Mouse (Mus musculus): Measurements from ENCODE around the gene 2210017I01Rik. TPM values are rescaled to one million over a fixed set of nuclear protein-coding genes. Genes with fewer than 3 reads are reported as not detected.

2210017I01Rik gene
- polyA plus RNA-seq, 1 experiment, result not detected

GRCm38 (mm10) chr3:92568752-92569151, 38.5 kb downstream of the 2210017I01Rik start:
- TF ChIP-seq POLR2A (IDR thresholded peaks at IDR 0.05; ENCODE audit: low read depth, low read length), result no peak
- H3K4me3 ChIP-seq (ENCODE audit: extremely low read depth, insufficient read depth, insufficient read length), result no peak overlapping the region
- no peaks in the 10 kb centered on the region for H3K27me3 ChIP-seq (ENCODE audit: control insufficient read depth, insufficient read depth, low read length)
- no peaks in the 10 kb centered on the region for H3K36me3 ChIP-seq (ENCODE audit: control insufficient read depth, insufficient read depth, low read length)
- no peaks in the 10 kb centered on the region for H3K4me1 ChIP-seq (ENCODE audit: control insufficient read depth, insufficient read depth, insufficient read length)
- 87% methylated on average over 2 of the region's 2 CpGs for WGBS
- no peak for DNase-seq (ENCODE audit: low read depth in 1 of 2, low spot score in 2 of 2)
- no peak overlapping the region for H3K27ac ChIP-seq (ENCODE audit: insufficient read depth, low read length)

- H3K4me1 ChIP-seq (ENCODE audit: control insufficient read depth, insufficient read depth, insufficient read length), result no peaks in the 10 kb centered on the region
- no peak for DNase-seq (ENCODE audit: low read depth in 1 of 2, low spot score in 2 of 2)
These were observed 41.9 kb downstream of the 2210017I01Rik start for GRCm38 (mm10) chr3:92565418-92565817.

More at GRCm38 (mm10) chr3:92565418-92565817, 41.9 kb downstream of the 2210017I01Rik start:
- no peak overlapping the region for H3K4me3 ChIP-seq (ENCODE audit: extremely low read depth, insufficient read depth, insufficient read length)
- H3K27me3 ChIP-seq (ENCODE audit: control insufficient read depth, insufficient read depth, low read length), result no peaks in the 10 kb centered on the region
- H3K36me3 ChIP-seq (ENCODE audit: control insufficient read depth, insufficient read depth, low read length), result no peaks in the 10 kb centered on the region
- TF ChIP-seq POLR2A (IDR thresholded peaks at IDR 0.05; ENCODE audit: low read depth, low read length) (no peak), CTCF (IDR thresholded peaks at IDR 0.05; ENCODE audit: extremely low read depth, insufficient read depth, insufficient read length, insufficient replicate concordance) (no peak)
- H3K27ac ChIP-seq (ENCODE audit: insufficient read depth, low read length), result no peak overlapping the region

Other genes starting within 250 kb of the 2210017I01Rik start
- gene Sprr2f, start 242.3 kb downstream of the 2210017I01Rik start, polyA plus RNA-seq (2012; rRNA removed), result not detected in 2 replicates
- not detected in 2 replicates for gene Sprr2h, start 221.8 kb downstream of the 2210017I01Rik start, polyA plus RNA-seq (2012; rRNA removed)
- not detected in 2 replicates for gene Sprr2i, start 199.5 kb downstream of the 2210017I01Rik start, polyA plus RNA-seq (2012; rRNA removed)
- gene Sprr2j-ps, start 189.4 kb downstream of the 2210017I01Rik start, polyA plus RNA-seq (2012; rRNA removed), result not detected in 2 replicates
- gene Gm9774, start 178.1 kb downstream of the 2210017I01Rik start, polyA plus RNA-seq (2012; rRNA removed), result 3.5 and 6.0 TPM in 2 replicates
- not detected in 2 replicates for gene Sprr2k, start 174.9 kb downstream of the 2210017I01Rik start, polyA plus RNA-seq (2012; rRNA removed)
- gene Sprr1b, start 168.7 kb downstream of the 2210017I01Rik start, polyA plus RNA-seq (2012; rRNA removed), result not detected in 2 replicates
- not detected in 2 replicates for gene Sprr3, start 148.8 kb downstream of the 2210017I01Rik start, polyA plus RNA-seq (2012; rRNA removed)
- 0.15 TPM in 1 of 2 replicates, not detected in the other for gene Sprr1a, start 121.6 kb downstream of the 2210017I01Rik start, polyA plus RNA-seq (2012; rRNA removed)
- not detected in 2 replicates for gene Sprr4, start 107.0 kb downstream of the 2210017I01Rik start, polyA plus RNA-seq (2012; rRNA removed)
- not detected in 2 replicates for gene 2310046K23Rik, start 73.0 kb downstream of the 2210017I01Rik start, polyA plus RNA-seq (2012; rRNA removed)
- not detected in 2 replicates for gene Ivl, start 33.8 kb downstream of the 2210017I01Rik start, polyA plus RNA-seq (2012; rRNA removed)
- not detected in 2 replicates for gene Smcp, start 18.5 kb downstream of the 2210017I01Rik start, polyA plus RNA-seq (2012; rRNA removed)
- gene Lce6a, start 14.2 kb upstream of the 2210017I01Rik start, polyA plus RNA-seq (2012; rRNA removed), result not detected in 2 replicates
- gene Lce1a1, start 40.8 kb upstream of the 2210017I01Rik start, polyA plus RNA-seq (2012; rRNA removed), result not detected in 2 replicates
- gene Lce1b, start 49.4 kb upstream of the 2210017I01Rik start, polyA plus RNA-seq (2012; rRNA removed), result not detected in 2 replicates
- gene Lce1a2, start 62.8 kb upstream of the 2210017I01Rik start, polyA plus RNA-seq (2012; rRNA removed), result not detected in 2 replicates
- gene Lce1c, start 71.8 kb upstream of the 2210017I01Rik start, polyA plus RNA-seq (2012; rRNA removed), result not detected in 2 replicates
- not detected in 2 replicates for gene Lce1d, start 79.7 kb upstream of the 2210017I01Rik start, polyA plus RNA-seq (2012; rRNA removed)
- not detected in 2 replicates for gene Lce1e, start 101.6 kb upstream of the 2210017I01Rik start, polyA plus RNA-seq (2012; rRNA removed)
- not detected in 2 replicates for gene Lce1f, start 112.9 kb upstream of the 2210017I01Rik start, polyA plus RNA-seq (2012; rRNA removed)
- gene Gm38119, start 131.6 kb upstream of the 2210017I01Rik start, polyA plus RNA-seq (2012; rRNA removed), result not detected in 2 replicates
- not detected in 2 replicates for gene Lce1g, start 144.8 kb upstream of the 2210017I01Rik start, polyA plus RNA-seq (2012; rRNA removed)
- gene Lce1h, start 157.6 kb upstream of the 2210017I01Rik start, polyA plus RNA-seq (2012; rRNA removed), result not detected in 2 replicates
- not detected in 2 replicates for gene Lce1i, start 171.4 kb upstream of the 2210017I01Rik start, polyA plus RNA-seq (2012; rRNA removed)
- gene Lce1j, start 183.0 kb upstream of the 2210017I01Rik start, polyA plus RNA-seq (2012; rRNA removed), result not detected in 2 replicates
- gene Lce1k, start 200.4 kb upstream of the 2210017I01Rik start, polyA plus RNA-seq (2012; rRNA removed), result not detected in 2 replicates
- gene Kprp, start 219.8 kb upstream of the 2210017I01Rik start, polyA plus RNA-seq (2012; rRNA removed), result not detected in 2 replicates
- not detected in 2 replicates for gene Lce1l, start 243.8 kb upstream of the 2210017I01Rik start, polyA plus RNA-seq (2012; rRNA removed)

Data from spleen, adult 2 months (tissue).